Mouse (Mus musculus) 416B (cell line): ENCODE results near the gene Pam.
A peak's percentile ranks its signal among the peaks of the same experiment; 100 is the strongest.

ENCODE experiments used
- DNase-seq: peaks from one replicate; pipeline ENCODE4 v3.0.0; 2011; ENCODE audit warnings: low read depth

The Pam gene

DNA sequence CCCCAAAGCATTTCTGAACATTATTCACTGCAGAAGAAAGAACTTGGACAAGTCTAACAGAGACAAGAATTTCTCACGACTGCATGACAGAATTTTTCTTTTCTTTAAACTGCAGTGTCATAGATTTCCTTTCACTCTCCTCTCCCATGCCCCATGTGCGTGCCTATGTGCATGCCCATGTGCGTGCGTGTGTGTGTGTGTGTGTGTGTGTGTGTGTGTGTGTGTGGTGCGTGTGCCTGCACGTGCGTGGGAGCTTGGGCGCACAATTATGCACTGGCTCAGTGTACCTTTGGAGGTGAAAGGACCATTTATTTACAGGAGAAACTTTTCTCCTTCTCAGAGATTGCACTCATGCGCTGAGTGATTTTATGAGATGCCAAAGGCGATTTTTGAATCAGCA is 179.7 kb downstream of the Pam start:
- DNase-seq, result no peak

DNA sequence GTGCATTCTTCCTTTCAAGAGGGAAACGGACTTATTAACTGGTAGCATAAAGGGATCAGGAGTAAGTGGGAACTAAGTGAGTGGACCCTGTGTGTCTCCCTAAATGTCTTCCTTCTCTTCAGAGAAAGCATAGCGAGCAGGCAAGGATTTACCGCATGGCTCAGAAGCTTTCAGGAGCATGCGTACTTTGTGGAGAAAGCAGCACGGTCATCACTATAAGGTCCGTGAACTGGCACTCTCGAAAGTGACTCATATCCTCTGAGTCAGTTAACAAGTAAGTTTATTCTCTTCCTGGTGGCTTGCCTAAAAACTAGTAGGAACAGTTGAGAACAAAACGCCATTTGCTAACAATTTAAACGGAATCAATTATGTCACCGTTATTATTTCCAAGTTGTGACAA is 184.6 kb downstream of the Pam start:
- DNase-seq, result peak; percentile 95

- no peak for DNase-seq
Observed at GRCm38 (mm10) chr1:97909561-97909960, 185.9 kb downstream of the Pam start.

GRCm38 (mm10) chr1:97908736-97909135 is 186.7 kb downstream of the Pam start:
- DNase-seq, result no peak

GRCm38 (mm10) chr1:97903912-97904460 is 191.5 kb downstream of the Pam start:
- DNase-seq, result no peak

GRCm38 (mm10) chr1:97902830-97903229 is 192.6 kb downstream of the Pam start:
- DNase-seq, result no peak

DNA sequence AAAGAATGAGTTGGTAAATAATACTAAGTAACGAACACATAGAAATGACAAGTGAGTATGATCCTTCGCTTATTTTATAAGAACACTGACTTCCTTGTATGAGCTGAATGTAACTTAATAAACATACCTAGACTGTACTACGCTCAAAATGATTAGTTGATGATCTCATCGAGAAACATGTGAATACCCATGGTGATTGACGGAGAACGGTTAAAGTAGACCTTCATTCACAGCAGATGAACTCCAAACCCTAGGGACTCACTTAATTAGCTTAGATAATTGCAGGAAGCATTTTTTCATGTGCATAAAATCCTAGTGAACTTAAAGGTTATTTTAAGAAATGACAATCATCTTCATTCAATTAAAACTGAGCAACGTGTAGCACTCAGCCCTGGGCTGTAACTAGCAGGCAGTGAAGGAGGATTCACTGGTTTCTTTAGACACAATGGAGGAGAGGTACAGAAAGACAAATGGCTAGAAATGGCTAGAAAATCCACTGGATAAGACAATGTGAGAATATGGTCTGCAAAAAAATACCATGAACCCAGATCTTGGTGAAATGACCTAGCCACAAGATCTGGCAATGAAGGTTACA is 194.8 kb downstream of the Pam start:
- DNase-seq, result no peak

- DNase-seq, result no peak
Observed at GRCm38 (mm10) chr1:97887511-97887910, 207.9 kb downstream of the Pam start.

DNA sequence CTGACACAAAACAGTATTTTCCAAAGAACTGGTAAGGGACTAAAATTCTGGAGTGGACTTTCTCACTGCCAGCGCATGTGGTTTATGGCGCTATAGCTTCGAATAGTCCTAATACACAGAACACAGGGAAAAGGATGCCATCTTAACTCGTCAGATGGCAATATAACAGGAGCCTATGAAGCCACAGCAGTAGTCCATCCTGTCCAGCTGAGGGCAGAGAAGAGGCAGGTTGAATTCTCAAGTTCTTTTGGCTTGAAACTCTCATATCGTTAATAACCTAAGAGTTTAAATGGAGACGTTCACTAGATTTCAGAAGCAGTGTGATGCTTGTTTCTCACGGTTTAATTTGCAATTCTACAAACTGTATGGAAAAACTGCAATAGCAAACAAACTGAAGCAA is 211.9 kb downstream of the Pam start:
- DNase-seq, result peak; percentile 28

DNA sequence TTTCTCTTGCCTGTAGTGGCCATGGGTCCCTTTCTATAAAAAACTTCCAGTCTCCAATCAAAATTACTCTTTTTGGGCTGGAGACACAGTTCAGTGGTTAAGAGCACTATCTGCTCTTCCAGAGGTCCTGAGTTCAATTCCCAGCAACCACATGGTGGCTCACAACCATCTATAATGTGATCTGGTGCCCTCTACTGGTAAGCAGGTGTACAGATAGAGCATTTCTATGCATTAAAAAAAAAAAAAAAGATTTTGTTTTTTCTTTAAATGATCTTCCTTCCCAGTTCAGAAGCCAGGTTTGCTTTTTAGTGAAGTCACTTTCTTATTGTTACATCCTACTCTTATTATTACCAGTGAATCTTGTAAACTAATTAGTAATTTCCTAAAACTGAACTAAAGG is 218.4 kb downstream of the Pam start:
- no peak for DNase-seq

DNA sequence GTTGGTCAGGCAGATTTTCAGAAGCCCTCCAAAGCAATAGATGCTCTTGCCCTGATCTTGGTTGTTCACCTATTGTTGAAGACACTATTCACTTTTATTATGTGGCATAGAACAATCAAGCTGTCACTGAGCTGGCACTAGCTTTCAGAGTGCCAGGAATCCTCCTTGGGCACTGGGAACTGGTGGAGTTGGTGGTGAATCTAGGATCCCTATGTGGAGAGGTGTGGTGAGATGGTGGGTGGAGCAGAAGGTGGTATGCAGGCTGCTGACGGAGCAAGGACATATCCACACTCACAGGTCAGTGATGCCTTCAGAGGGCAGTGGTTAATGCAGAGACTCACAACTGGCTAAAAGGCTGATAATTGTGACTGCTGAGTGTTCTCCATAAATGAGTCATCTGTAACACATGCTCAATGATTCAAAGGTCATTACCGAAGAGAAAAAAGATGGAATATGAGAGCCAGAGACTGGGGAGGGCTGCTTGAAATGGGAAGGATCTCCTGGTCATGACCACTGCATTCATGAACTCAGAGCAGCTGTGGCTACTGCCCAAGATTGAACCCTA is 221.9 kb downstream of the Pam start:
- DNase-seq, result no peak

DNA sequence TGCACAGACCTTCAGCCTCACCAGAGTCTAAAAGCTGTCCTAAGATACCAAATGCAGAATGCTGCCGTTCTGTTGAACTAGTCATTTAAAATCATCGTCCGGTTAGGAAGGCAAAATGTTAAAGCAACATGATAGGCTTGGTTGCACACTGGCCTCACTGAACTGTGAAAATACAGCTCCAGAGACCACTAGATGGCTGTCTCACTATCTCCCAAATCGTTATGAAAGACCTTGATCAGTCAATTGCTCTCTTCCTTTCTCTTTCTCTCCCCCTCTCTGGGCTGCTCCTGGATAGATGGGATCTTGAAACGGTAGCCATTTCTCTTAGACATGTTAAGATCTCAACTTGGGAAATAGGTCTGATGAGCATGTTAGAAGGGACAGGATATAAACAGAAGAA is 223.0 kb downstream of the Pam start:
- DNase-seq, result peak; percentile 59

DNA sequence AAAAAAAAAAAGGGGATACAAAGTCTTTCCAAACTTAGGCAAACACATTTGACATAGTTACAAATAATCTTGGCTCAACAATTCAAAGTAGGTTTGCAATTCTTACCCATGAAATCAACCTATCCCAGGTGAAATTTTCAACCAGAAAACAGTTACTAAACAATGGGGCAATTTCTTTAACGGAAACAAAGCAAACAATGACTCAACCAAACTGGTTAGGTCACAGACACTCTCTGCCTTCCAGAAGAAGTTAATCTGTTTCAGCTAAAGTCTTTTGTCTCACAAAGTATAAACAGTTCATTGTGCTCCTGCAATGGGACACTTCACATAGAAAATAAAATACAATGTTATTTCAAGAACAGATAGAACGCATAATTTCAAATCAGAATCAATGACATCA is 223.4 kb downstream of the Pam start:
- DNase-seq, result peak; percentile 53

- DNase-seq, result no peak
Observed at GRCm38 (mm10) chr1:97864135-97864534, 231.3 kb downstream of the Pam start.

GRCm38 (mm10) chr1:97863140-97863539 is 232.3 kb downstream of the Pam start:
- DNase-seq, result no peak

- DNase-seq, result no peak
Observed at GRCm38 (mm10) chr1:97862734-97863133, 232.7 kb downstream of the Pam start.

- no peak for DNase-seq
Observed at GRCm38 (mm10) chr1:97854256-97854655, 241.2 kb downstream of the Pam start.

DNA sequence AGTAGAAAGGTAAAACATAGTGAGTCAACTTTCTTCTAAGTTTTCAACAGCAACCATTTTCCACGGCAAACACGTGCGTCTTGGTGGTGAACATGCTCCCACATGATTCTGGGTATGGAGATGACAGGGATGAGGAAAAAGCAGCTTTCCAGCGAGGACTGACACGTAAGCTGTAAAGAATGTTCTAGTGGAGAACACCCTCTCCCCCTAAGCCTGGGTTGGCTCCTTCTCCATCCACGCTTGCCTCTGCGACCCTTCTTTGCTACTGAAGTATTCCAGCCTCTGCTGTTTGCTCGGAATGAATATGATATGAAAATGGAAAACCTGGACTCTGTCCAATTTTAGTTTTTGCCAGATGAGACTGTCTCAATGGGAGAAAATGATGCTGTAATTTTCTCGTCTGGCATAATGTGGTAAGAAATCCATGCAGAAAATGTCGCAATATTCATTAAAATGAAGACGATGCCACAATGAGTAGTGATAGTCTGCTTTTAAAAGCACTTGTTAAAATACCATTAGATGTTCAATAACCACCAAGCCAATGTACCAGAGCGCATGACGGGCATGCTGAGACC is 243.8 kb downstream of the Pam start:
- no peak for DNase-seq

DNA sequence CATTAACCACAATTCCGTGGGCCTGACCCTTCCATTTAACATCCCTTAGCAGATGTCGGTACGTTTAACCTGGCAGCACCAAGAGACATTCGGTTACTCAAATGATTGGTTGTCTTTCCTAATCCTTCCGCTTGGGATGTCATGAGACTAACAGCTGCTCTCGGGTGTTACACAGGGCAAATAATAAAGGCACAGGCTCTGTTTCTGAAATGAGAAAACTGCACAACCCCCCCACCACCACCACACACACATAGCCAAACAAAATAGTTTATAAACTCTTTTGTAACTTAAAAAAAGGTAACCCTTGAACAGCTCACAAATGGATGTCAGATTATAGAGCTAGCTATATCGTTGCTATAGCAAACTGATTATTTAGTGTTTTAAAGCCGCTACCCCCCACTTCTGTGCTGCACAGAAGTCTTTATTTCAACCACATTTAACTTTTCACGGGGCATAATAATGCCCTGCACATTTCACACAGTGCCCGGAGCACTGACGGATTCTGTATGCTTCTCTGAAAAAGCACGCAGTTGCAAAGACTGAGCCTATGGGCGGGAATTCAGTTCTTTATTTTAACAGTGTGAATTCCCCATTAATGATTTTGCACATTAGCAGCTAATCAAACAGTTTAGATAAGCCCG is 246.7 kb downstream of the Pam start:
- DNase-seq, result no peak

GRCm38 (mm10) chr1:97843220-97843992 is 252.0 kb downstream of the Pam start:
- DNase-seq, result no peak

- no peak for DNase-seq
Observed at GRCm38 (mm10) chr1:97834354-97834822, 261.1 kb downstream of the Pam start.
